Mouse (Mus musculus): ENCODE results near the gene Gm8180.
"Not testable (repeated sequence)": the region's sequence is repeated elsewhere in the genome, so short reads cannot be mapped to it uniquely, and the experiment has no call there.

The Gm8180 gene

DNA sequence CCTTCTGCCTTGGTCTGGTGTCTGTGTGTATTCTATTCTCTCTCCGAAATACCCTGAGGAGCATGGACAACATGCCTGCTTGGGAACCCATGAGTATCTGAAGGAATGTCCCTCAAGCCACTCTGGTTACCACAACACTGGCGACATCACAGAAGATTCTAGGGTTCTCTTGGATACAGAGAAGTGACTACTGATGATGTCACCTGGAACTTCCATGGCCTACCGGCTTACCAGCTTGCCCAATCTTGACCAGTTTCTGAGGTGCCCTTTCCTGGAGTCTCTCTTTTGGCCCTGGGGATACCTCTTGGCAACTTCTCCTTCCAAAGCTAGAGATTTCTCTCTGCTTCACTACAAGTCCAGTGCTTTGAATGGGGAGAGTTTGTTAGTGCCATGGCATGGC is at the start of gene Gm8180:
Gm8180 (minus strand) TSS at position 101 of the 400 bp plus-strand sequence.
- not testable (repeated sequence) for DNase-seq

DNA sequence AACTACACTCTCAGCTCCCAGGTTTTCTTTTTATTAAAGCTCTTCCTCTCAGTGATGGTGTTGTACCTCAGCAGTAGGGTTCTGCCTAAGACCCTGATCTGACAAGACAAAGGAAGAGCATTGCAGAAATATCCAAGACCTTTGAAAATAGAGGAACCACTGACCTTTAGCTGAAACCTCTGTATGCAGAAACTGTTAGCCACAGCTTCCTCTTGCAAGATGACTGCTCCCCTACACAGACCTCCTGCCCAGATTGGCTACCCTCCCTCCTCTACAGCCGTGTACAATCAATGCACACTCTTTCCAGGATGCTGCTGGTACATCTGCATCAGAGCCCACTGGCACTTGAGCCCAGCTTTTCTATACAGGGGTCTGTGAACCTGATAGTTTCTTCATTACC is 45.8 kb upstream of the Gm8180 start:
- not testable (repeated sequence) for DNase-seq

DNA sequence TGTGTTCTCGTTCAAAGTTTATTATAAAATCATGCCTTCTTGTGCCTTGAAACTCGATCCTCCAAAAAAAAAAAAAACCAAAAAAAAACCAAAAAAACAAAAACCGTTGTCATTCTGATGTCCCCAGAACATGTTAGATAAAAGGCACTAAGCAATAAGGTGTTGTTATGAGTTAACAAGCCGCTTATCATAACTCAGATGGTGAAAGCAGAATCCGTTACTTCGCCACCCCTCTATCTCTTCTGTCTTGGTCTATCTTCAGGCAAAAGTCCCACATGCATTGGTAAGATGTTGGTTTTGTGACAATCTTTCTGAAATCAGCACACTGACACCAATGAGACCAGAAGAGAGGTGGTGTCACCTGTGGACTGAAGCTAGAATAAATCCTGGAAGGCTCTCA is 39.6 kb upstream of the Gm8180 start:
- not testable (repeated sequence) for DNase-seq

DNA sequence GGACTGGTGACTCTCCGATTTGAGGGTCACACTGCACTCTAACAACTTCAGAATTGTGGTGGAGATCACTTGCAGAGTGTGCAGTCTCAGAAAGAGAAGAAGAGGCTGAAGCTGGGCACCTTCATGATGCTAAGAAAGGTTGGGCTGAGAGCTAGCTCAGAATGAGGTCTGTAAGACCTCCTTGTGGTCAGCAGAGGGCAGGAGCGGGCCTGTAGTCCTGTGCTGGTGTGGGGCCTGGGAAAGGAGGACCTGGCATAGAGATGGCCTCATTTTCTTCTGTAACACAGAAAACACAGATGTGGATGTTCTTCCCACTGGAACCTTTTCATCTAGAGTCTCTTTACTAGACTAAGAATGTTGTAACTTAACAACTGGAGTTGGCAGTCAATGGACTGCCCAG is 37.3 kb upstream of the Gm8180 start:
- not testable (repeated sequence) for DNase-seq

GRCm38 (mm10) chr14:43812458-43812857 is 27.9 kb upstream of the Gm8180 start:
- DNase-seq = peak in 1 of 2 experiments; percentile 9

GRCm38 (mm10) chr14:43808142-43808541 is 23.6 kb upstream of the Gm8180 start:
- not testable (repeated sequence) for DNase-seq

- DNase-seq = not testable (repeated sequence)
Measured at GRCm38 (mm10) chr14:43804435-43804834, 19.9 kb upstream of the Gm8180 start.

DNA sequence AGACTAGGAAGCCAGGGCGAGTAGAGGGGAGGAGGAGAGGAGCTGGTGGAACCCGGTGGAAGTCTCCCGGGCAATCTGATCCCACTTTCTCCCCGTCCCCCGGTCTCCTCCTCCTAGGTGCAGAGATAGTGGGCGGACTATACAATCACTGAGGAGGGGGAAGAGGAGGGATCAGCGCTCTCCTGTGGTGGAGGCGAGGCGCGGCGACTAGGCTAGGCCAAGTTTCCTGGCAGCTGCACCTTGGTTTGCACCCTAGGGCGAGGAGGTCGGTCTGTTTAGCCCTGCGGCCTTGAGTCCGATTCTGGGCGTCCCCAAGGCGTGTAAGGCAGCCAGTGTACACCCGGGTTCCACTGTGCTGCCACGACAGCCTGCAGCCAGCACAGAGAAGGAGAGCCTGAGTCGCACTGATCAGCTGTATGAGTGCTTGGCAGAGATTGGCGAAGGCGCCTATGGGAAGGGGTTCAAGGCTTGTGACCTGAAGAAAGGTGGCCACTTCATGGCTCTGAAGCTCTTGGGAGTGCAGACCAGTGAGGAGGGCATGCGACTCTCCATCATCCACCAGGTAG is 12.4 kb upstream of the Gm8180 start:
- DNase-seq = not testable (repeated sequence)

DNA sequence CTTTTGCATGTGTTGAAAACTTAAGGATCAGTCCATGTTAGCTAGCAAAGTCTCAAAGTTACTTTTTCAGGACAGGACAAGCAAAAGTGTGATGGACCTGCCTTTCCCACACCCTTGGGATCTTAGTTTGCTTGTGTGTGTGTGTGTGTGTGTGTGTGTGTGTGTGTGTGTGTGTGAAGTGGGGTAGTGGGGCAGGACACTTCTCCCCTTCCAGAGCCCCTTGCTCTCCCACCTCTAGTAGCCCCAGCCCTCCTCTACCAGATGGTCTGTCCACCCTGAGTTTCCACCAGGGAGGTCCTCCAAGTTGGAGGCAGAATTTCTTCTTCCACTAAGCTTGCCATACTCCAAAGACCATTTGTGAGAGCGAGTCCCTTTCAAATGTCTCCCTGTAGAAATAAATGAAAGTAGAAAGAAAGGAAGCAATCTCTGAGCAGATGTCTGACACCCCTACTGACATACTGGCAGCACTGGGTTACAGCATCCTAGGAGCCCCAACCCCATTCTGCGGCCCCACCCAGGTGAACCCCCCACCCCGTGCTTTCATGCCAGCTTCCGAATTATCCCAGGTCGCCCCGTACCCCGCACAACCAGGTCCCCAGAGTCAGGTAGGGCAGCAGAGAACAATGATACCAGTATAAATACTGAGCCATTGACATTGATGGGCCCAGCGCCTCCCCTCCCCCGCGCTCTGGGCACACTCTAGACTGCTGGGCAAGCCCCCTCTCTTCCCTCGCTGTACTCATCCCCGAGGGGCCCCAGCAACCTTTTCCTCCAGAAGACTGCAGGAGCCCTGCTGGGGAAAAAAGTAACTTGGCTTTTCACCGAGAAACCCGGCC is 11.7 kb upstream of the Gm8180 start:
- no peak for DNase-seq

- DNase-seq = not testable (repeated sequence)
Measured at GRCm38 (mm10) chr14:43793811-43794210, 9.3 kb upstream of the Gm8180 start.

- not testable (repeated sequence) for DNase-seq
Measured at GRCm38 (mm10) chr14:43747566-43747965, 37.0 kb downstream of the Gm8180 start, which contains the start of gene Gm6526. TSS of gene Gm6526 (plus strand) at chr14:43747866.
